Mouse (Mus musculus) urinary bladder, postnatal 4 days (tissue): ENCODE results near the gene Rora.

Experiments
- DNase-seq, 2 experiments: peaks; one replicate each; pipeline ENCODE4 v3.0.0; 2021 to 2022; ENCODE audit warnings: low spot score in 2 of 2

Gene Rora

DNA sequence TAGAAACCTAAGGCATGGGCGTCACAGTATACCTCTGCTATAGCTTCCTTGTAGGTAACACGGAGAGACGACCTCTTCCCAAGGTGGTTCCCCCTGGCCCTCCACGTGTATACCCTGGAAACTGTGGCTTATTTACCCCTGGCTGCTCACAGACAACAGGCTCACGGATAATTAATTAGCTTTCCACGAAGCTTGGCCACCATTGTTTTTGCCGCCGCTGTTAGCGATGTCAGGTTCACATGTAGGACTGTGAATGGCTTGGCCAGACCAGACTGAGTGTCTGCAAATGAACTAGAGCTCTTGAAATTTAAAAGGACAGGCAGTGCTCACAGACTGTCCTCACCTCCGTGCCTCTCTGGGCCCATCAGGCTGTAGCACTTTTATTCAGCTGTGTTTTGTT lies 483.8 kb downstream of the Rora start:
- no peak for DNase-seq

DNA sequence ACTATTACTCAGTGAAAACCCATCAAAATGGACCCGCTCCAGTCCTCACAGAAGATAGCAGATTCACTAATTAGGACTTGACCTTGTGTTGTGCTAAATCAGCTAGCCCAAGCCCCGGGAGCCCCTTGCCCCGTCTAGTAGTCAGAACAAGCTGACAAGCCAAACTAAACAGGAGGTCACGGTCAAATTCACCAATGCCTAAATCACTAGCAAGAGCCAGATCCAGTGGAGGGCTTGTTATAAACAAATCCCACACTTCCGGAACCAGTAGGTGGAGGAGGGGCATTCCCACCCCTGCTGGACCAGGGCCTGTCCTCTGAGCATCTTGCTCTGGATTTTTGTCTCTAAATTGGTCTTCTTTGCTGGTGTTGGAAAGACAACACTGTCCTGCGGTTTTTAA lies 486.6 kb downstream of the Rora start:
- no peak for DNase-seq

DNA sequence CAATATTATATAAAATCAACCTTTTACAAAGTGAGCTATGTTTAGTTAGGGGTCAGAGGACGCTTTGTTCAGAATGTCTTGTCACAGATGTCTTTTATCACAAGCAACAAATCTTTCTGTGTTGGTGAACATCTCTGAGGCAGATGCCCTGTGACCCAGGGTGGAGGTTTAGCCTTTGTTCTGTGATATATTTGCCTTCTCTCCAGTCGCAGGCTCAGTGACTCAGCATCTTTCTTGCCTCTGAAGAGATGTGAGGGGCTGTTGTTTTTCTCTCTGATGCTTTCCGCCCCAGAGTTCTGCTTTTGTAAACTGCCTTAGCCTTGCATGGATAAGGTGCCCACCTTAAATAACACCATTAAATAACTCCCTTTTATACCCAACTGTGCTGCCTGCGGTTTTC lies 488.3 kb downstream of the Rora start:
- DNase-seq = no peak

DNA sequence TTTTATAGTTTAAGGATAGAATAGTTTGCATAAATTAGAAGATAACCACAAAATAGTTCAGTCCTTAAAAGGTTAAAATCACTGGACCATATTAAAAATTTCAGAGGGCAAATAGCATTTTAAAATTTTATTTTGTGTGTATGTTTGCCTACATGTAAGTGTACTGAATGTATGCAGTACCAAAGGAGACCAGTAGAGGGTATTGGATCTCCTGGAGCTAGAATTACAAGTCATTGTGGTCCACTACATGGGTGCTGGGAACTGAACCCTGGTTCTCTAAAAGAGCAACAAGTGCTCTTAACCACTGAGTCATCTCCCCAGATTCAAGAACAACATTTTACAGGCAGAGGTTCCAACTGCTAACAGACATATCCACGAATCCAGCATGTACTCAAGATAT lies 493.4 kb downstream of the Rora start:
- DNase-seq = no peak

DNA sequence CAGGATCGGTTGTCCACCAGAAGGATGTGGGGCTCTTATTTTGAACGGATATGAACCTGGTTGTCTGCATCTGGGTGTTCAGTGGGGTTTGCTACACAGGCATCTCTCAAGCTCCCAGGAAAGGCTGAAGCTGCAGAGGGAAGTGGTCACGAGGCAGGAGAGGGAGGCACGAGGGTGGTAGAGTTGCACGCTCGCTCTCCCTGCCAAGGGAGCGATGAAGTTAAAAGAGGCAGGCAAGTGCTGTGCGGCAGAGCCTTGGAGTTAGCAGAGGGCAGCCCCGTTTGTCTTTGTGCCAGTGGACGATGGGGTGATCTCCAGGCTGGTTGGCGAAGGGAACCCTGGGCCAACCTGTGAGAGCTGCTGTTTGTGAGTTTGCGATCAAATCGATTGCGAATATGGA lies 496.6 kb downstream of the Rora start:
- DNase-seq = no peak

DNA sequence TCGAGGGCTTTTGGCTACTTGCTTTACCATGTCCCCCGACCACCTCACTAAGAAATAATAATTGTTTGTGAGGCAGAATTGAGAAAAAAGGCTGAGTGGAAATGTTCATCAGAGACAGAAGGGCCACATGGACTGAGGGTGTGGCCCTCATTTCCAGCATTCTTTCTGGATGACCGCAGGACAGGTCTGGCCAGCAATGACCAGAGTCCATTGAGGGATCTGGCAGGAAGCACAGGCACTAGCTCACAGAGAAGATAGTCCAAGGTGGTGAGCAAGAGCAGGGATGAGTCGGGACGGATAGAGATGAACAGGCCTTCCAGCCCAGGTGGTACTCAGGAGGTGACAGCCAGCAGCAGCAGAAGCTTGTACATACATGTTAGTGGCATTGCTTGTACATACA lies 501.1 kb downstream of the Rora start:
- DNase-seq = no peak

DNA sequence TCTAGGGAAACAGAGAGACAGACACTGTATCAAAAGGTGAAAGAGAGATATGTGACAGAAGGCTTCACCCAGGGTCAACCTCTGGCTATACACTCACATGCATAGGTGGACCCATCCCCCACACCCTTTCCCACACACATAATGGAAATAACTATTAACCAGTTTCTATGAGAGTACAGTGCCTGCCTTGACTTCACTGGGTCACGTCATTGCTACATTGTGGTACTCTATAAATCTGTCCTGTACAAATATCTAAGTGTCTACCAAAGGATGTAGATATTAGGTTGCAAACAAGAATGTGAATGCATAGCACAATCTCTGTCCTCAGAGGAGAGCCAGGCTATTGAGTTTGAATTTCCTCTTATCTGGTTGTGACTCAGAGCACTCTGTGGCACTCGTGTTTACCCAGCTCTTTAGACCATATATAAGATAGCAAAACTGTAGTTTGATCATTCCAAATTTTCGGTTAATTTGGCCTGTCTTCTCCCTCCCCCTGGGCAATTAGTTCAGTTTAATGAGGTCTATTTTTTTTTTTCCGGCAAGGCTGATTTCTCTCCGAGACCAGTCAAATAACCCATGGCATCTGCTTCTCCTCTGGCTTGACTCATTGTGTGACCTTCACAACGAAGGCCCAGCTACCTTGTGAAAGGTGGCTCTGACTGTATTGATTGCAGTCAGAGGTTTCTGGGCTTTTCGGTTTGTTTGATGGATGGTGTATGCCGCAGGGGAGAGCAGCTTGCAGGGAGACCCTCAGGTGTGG lies 502.4 kb downstream of the Rora start:
- DNase-seq = no peak

DNA sequence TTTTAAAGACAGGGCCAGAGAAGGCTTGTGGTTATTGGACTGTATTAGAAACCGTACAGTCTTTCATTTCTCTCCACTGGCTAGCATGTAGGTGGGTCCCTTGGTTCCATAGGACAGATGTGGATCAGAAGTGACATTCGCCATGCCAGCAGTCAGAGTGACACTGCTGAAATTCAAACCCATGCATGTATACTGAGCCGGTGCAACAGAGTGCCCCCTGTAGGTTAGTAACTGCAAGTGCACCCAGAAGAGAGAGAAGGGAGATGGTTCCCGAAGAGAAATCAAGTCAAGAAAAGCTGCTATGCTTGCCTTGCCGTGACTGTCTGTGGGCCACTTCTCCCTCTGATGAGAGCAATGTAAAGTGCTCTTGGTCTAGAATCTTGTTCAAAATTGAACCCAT lies 507.2 kb downstream of the Rora start:
- DNase-seq = no peak

DNA sequence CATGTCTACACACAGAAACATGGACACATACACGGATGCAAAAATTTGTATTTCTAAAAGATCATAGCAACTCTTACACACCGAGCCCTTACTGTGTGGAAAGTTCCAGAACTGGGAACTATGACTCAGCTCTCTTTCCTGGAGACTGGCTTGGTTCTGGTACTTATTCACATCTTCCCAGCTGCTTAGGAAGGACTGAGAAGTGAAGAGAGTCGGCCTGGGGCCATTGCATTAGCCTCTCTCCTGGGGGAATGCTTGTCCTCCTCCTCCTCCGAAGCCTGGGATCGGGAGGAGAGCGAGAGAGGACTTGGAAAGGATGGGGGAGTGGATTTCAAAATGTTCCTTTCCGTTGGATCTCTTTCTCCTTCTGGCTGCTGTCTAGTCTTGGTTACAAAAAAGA lies 511.1 kb downstream of the Rora start:
- no peak for DNase-seq

DNA sequence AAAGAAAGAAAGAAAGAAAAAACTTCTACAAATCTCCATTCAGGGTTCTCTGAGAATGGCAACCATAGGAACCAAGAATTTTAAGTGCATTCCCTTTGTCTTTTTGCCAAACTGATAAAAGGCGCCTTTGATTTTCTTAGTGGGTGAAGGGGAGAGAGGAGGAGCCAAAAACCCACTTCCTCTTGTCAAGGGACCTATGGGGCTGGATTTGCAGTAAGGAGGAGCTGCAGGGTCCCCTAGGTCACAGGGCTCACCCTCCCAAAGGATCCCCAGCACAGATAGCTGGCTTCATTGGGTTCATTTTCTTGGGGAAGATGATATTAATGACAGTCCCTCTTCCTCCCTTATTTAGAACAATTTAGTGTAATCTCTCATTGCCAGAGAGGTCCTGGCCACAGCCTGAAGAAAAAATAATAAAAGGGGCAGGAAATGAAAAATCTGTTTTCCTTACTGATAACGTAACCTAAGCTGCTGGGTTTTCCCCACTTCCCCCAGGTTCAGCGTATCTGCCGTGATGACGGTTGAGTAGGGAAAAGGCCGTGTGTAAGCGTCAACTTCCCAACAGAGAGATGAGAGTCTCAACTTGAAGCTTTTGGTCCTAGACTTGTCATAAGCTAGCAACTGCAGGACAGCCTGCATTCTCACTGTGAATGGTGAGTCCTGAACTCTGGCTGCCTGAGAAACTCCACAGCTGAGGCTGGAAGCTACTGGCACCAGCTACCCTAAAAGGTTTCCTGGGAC lies 511.7 kb downstream of the Rora start:
- DNase-seq = no peak

DNA sequence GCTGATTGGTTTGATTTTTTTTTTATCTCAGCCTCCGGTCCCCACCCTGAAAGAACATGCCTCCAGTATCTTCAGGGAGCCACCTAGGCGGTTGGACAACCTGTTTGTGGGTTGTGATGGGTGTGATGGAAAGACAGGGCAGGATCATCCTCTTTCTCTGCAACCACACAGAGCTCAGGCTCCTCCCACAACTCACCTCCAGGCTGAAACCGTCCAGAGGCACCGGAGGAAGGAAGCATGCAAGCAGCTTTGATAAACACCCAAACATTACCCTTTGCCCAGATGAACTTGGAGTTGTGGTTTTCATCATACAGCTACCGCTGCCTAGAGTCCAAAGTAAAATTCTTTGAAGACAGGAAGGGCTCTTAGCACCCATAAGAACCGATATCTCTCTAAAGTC lies 520.5 kb downstream of the Rora start:
- DNase-seq = no peak

DNA sequence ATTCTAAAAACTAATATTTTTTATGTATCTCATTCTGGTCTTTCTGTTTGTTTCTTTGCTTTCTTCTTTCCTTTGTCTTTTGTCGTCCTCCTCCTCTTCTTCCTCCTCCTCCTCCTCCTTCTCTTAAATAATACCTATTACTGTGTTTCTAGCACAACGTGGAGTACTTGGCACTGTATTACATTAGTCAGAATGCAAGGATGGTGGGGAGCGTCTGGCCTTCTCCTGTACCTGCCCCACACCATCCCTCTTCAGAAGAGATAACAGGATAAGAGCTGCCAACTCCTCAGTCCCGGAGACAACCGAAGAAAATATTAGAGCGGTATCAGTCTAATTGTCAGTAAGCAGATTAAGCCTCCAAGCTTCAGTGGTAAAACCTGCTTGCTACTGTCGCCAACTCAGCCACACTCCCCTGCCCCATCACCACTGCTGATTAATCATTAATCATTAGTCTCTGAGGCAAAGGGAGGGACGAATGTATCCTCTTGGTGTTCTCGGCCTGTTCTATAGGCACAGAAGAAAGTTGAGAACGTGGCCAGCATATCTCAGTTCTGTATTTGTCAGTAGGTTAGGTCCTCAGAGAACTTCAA lies 521.0 kb downstream of the Rora start:
- no peak for DNase-seq

DNA sequence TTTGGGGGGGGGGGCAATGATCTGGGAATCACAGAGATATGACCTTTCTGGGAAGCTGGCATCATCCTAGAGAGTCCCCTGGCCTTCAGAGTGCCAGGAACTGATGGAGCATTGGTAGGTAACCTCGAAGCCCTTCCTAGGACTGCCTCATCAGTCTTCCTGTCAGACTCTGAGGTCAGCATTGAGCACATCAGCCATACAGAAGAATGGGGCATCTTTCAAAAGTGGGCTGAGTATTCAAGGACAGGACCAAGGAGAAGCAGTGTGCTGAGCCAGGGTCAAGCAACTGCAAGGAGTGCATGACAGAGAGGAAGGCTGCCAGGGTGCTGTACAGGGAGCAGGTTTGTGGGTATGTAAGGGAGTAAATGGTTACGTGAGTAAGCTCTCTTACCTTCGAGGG lies 523.4 kb downstream of the Rora start:
- no peak for DNase-seq

DNA sequence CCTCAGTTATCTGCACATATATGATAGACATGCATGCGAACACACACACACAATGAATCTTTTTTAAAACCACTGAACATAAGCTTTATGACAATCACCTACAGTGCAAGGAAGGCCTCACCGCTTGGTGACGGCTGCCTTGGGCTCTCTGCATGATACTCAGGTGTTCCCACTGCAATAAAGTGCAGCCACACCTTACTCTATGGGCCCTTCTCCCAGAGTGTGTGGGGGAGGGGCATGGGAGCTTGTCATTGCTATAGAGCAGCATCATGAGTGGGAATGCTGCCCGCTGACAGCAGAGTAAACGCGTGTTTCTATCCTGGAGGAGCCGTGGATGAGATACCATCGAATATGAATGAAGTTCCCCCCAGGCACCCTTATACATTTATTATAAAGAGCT lies 525.6 kb downstream of the Rora start:
- DNase-seq = no peak

DNA sequence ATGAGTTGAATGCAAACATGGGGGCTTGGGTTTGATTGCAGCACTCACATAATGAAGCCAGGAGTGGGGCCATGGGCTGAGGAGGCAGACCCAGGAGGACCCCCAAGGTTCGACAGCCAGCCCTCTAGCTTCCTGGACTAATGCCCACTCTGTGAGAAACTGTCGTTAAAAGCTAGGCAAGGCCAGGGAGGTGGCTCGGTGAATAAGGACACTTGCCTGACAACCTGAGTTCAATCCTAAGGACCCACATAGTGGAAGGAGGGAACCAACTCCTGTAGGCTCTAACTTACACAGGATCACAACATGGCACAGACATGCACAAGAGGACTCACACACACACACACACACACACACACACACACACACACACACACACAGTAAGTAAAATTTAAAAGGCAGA lies 527.4 kb downstream of the Rora start:
- DNase-seq = no peak

DNA sequence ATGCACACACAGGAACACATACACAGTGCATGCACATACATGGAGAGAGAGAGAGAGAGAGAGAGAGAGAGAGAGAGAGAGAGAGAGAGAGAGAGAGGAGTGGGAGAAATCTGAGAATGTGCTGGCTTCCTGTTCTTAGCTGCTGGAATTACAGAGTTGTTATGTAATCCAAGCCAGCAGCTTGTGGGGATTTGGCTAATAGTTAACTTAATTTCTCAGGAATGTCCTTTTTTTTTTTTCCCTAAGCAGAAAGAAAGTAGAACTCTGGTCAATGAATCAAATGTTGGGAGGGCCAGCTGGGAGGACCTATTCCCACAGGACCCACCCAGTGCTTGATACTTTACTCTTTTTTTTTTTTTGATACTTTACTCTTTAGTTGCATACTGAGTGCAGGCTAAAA lies 527.8 kb downstream of the Rora start:
- DNase-seq = no peak

DNA sequence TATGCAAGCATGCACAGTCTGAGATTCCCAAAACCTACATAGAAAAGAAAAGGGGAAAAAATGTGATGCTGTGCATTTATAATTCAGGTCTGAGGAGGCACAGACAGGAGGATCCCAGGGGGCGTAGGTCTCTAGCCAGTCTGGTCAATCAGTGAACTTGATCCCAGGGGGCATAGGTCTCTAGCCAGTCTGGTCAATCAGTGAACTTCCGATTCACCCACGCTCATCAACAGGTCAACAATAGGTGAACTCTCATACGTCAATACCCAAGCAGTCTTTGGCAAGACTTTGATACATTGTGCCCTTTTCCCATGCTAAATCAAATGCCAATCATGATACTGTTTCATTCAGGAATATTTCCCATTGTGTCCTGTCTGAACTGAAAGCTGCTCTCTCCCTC lies 530.3 kb downstream of the Rora start:
- DNase-seq = no peak

DNA sequence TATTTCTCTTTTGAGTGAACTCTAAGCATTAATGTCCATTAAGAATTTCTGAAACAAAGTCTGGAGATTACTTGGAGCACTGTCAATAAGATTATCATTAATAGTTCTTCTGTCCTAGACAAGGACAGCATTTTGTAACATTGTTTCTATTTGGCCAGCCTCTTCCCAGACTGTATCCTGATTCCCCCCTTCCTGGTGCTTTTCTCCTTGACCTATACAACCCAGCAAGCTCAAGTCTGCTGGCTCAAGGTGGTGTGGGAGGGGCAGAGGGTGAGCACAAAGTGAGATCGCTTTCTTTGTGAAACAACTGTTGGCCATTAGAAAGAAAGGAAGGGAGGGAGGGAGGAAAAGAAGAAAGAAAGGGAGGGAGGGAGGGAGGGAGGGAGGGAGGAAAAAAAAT lies 537.1 kb downstream of the Rora start:
- DNase-seq = no peak

DNA sequence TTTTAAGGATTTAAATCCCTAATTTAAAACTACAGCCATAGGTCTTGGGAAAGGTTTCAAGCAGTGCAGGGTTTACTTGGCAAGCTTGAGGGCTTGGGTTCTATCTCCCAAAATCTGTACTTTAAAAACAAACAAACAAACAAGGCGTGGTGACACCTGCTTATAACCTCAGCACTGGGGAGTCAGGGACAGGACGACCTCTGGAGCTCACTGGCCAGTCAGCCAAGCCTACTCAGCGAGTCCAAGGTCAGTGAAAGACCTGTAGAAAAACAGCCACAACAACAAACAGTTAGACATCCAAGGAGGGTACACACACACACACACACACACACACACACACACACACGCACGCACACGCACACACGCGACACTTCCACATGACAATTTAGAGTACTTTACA lies 538.9 kb downstream of the Rora start:
- no peak for DNase-seq

DNA sequence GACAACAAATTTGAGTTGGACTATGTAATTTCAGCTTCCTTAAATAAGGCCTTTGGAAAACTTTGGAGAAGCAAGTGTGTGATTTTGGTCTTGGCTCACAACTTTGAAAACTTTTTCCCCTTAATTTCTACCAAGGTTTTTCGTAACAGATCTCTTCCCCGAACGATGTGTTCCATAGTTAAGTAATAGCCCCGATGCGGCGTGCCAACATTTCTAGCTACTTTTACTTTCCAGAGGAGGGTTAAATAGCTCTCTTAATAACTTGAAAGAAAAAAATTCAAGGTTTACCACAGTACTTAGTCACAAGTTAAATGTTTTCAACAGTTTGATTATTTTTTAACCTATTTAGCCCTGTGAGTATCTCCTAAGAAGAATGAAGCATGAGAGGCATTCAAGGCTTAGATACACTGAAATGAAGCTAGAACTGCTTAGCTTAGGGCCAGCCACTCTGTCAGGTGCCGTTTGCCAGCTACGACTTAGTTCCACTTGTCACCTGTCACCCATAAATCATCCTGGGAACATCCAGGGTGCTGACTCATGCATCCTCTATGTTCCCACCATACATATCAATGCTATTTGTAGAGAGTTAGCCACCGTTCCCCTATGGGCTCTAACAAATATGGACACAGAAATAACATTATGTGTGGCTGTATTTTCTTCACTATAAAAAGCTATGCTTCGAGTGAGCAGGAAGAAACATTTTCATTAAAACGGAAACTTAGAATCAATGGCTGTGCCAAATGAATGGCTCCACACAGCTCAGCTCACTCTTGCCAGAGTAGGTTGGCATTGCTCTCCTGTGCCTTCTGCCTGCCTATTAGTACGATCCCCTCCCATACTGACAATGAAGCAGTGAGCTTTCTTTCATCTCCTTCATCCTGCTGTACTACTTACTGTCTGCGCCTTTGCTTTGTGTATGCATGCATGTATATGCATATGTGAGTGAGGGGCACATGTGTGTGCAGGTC lies 541.3 kb downstream of the Rora start:
- no peak for DNase-seq

DNA sequence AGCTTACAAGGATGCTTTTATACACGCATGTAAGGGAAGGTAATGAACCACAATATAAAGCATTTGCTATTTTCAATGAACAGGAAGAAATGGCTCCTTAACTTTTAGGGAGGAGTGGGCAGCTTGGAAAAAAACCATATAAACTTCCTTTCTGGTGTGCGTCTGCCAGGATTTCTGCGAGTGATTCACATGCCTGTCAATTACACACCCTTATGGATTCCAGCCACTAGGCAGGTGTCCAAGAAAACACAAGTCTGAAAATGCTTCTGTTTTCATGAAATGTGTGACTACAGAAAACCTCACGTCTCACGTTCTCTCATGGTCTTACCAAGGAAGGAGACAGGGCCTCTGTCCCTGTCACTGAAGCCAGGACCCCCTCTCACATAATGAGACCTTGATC lies 560.2 kb downstream of the Rora start:
- no peak for DNase-seq

DNA sequence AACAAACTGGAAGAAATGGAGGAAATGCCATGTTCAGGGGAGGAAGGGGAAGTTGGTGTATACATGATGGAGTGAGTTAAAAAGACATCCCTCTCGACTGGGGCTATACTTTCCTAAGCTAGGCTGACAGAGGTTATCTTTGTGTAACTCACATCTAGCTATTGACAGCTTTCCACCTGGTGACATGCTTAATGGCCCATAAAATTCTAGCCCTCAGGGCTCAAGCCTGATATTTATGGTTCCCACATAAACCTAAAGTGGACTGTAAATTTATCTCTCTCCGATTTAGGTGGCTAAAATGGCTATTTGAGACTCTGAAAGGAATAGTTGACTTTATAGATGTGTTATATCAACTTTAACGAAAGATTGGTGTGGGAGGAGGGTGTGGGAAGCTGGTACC lies 571.3 kb downstream of the Rora start:
- DNase-seq = no peak
